Mouse (Mus musculus) midbrain, embryonic 13.5 days (tissue): ENCODE data around the gene Pced1b. TPM values are rescaled to one million over a fixed set of nuclear protein-coding genes. Genes with fewer than 3 reads are reported as not detected.
A peak's percentile ranks its signal among the peaks of the same experiment; 100 is the strongest.

Experiments
- ATAC-seq: fragments of 200-750 bp; cut with Nextera tagmentation; 2 replicates; pipeline ENCODE4 v1.8.0; 2017; ENCODE audit warnings: mild to moderate bottlenecking, moderate TSS enrichment, moderate library complexity
- H3K27ac ChIP-seq: fragments of 300-500 bp; sonication (generic); 2 replicates; pipeline ENCODE4 v1.5.1; 2015; ENCODE audit warnings: inconsistent platforms, mild to moderate bottlenecking, moderate library complexity
- H3K27me3 ChIP-seq: fragments of 300-500 bp; sonication (generic); 2 replicates; pipeline ENCODE4 v1.6.1; 2015; ENCODE audit warnings: mild to moderate bottlenecking, inconsistent platforms
- H3K36me3 ChIP-seq: fragments of 300-500 bp; sonication (generic); 2 replicates; pipeline ENCODE4 v1.6.1; 2015; ENCODE audit warnings: mild to moderate bottlenecking, inconsistent platforms
- H3K4me1 ChIP-seq: fragments of 300-500 bp; sonication (generic); replicated peaks from 2 replicates; pipeline ENCODE4 v1.6.1; 2015; ENCODE audit warnings: inconsistent platforms
- H3K4me2 ChIP-seq: fragments of 300-500 bp; sonication (generic); replicated peaks from 2 replicates; pipeline ENCODE4 v1.6.1; 2015; ENCODE audit warnings: moderate library complexity, mild to moderate bottlenecking, inconsistent platforms
- H3K4me3 ChIP-seq: fragments of 300-500 bp; sonication (generic); replicated peaks from 2 replicates; pipeline ENCODE4 v1.5.1; 2015; ENCODE audit warnings: mild to moderate bottlenecking, inconsistent platforms
- H3K9ac ChIP-seq: fragments of 300-500 bp; sonication (generic); replicated peaks from 2 replicates; pipeline ENCODE4 v1.6.1; 2015; ENCODE audit warnings: mild to moderate bottlenecking, inconsistent platforms
- H3K9me3 ChIP-seq: fragments of 300-500 bp; sonication (generic); 2 replicates; pipeline ENCODE4 v1.6.1; 2016; ENCODE audit warnings: mild to moderate bottlenecking, inconsistent platforms
- WGBS: fragments of 180-500 bp; shearing (Covaris S2); methylation state at CpG from one replicate; pipeline ENCODE4 v1.1.7; 2015; 5-methylcytosine and 5-hydroxymethylcytosine counted together
- polyA plus RNA-seq: library from polyadenylated mRNA; unstranded; fragments of >200 nt; fragmentation: Nextera tagmentation; extraction: Ambion mirVana; gene quantifications from 2 replicates; pipeline ENCODE4 v1.2.1, GENCODE M21; 2015

Pced1b gene
- polyA plus RNA-seq, 1 experiment from 2014 or later = 4.0 TPM

GRCm38 (mm10) chr15:97236943-97237342 lies 10.0 kb upstream of the Pced1b start:
- no peak for ATAC-seq
- WGBS = 53% methylated on average over 9 of the region's 9 CpGs
- H3K27me3 ChIP-seq = no peaks in the 10 kb centered on the region
- no peak overlapping the region for H3K4me2 ChIP-seq
- H3K4me1 ChIP-seq = no peaks in the 10 kb centered on the region
- H3K36me3 ChIP-seq = no peaks in the 10 kb centered on the region
- no peak overlapping the region for H3K9ac ChIP-seq
- H3K9me3 ChIP-seq = no peaks in the 10 kb centered on the region
- no peak overlapping the region for H3K4me3 ChIP-seq
- H3K27ac ChIP-seq = no peak overlapping the region

GRCm38 (mm10) chr15:97245392-97245791 lies 1.5 kb upstream of the Pced1b start:
- H3K27me3 ChIP-seq = peaks cover 19% of the 10 kb centered on the region
- H3K9ac ChIP-seq = no peak overlapping the region
- H3K27ac ChIP-seq = no peak overlapping the region
- no peak for ATAC-seq
- H3K4me2 ChIP-seq = peak overlapping the region; percentile 86; the same call in 1 of the 2 replicates
- H3K36me3 ChIP-seq = no peaks in the 10 kb centered on the region
- H3K4me1 ChIP-seq = peaks cover 23% of the 10 kb centered on the region
- no peaks in the 10 kb centered on the region for H3K9me3 ChIP-seq
- 88% methylated on average over 18 of the region's 18 CpGs for WGBS
- no peak overlapping the region for H3K4me3 ChIP-seq

GRCm38 (mm10) chr15:97246256-97246655 lies 651 bp upstream of the Pced1b start:
- Histone ChIP-seq H3K27me3 (peaks cover 19% of the 10 kb centered on the region), H3K36me3 (no peaks in the 10 kb centered on the region), H3K4me1 (peaks cover 23% of the 10 kb centered on the region), H3K9me3 (no peaks in the 10 kb centered on the region), H3K4me2 (peak overlapping the region; percentile 86), H3K9ac (peak overlapping the region; percentile 86; the same call in 1 of the 2 replicates), H3K4me3 (peak overlapping the region; percentile 82), H3K27ac (no peak overlapping the region)
- WGBS = 27% methylated on average over 14 of the region's 14 CpGs
- no peak for ATAC-seq

GRCm38 (mm10) chr15:97247791-97248161 lies 869 bp downstream of the Pced1b start:
- Histone ChIP-seq H3K9ac (peak overlapping the region; percentile 86), H3K9me3 (no peaks in the 10 kb centered on the region), H3K27me3 (peaks cover 19% of the 10 kb centered on the region), H3K4me1 (peaks cover 23% of the 10 kb centered on the region), H3K4me2 (peak overlapping the region; percentile 86), H3K4me3 (peak overlapping the region; percentile 82), H3K27ac (peak overlapping the region; percentile 86), H3K36me3 (no peaks in the 10 kb centered on the region)
- peak; percentile 49 for ATAC-seq
- WGBS = 2% methylated on average over 14 of the region's 14 CpGs

- no peaks in the 10 kb centered on the region for H3K36me3 ChIP-seq
- H3K4me3 ChIP-seq = peak overlapping the region; percentile 82
- 46% methylated on average over 8 of the region's 8 CpGs for WGBS
- peak overlapping the region; percentile 86 for H3K4me2 ChIP-seq
- H3K27ac ChIP-seq = no peak overlapping the region
- no peak for ATAC-seq
- peaks cover 19% of the 10 kb centered on the region for H3K27me3 ChIP-seq
- H3K4me1 ChIP-seq = peaks cover 23% of the 10 kb centered on the region
- H3K9me3 ChIP-seq = no peaks in the 10 kb centered on the region
- H3K9ac ChIP-seq = no peak overlapping the region
Measured at GRCm38 (mm10) chr15:97248296-97248695, 1.4 kb downstream of the Pced1b start.

GRCm38 (mm10) chr15:97249322-97249721 lies 2.4 kb downstream of the Pced1b start:
- 93% methylated on average over 10 of the region's 10 CpGs for WGBS
- Histone ChIP-seq H3K9ac (no peak overlapping the region), H3K36me3 (no peaks in the 10 kb centered on the region), H3K9me3 (no peaks in the 10 kb centered on the region), H3K27me3 (peaks cover 19% of the 10 kb centered on the region), H3K4me1 (peaks cover 23% of the 10 kb centered on the region), H3K4me2 (no peak overlapping the region), H3K27ac (no peak overlapping the region), H3K4me3 (no peak overlapping the region)
- ATAC-seq = no peak

GRCm38 (mm10) chr15:97252493-97253034 lies 5.7 kb downstream of the Pced1b start:
- WGBS = 87% methylated on average over 8 of the region's 8 CpGs
- H3K4me1 ChIP-seq = peaks cover 9% of the 10 kb centered on the region
- no peak overlapping the region for H3K9ac ChIP-seq
- ATAC-seq = no peak
- H3K9me3 ChIP-seq = no peaks in the 10 kb centered on the region
- H3K4me2 ChIP-seq = no peak overlapping the region
- H3K27me3 ChIP-seq = no peaks in the 10 kb centered on the region
- H3K36me3 ChIP-seq = no peaks in the 10 kb centered on the region
- no peak overlapping the region for H3K27ac ChIP-seq
- H3K4me3 ChIP-seq = no peak overlapping the region

GRCm38 (mm10) chr15:97254375-97254774 lies 7.5 kb downstream of the Pced1b start:
- no peak overlapping the region for H3K4me2 ChIP-seq
- H3K27ac ChIP-seq = no peak overlapping the region
- H3K9me3 ChIP-seq = no peaks in the 10 kb centered on the region
- no peak for ATAC-seq
- no peaks in the 10 kb centered on the region for H3K36me3 ChIP-seq
- H3K4me1 ChIP-seq = no peaks in the 10 kb centered on the region
- no peak overlapping the region for H3K9ac ChIP-seq
- WGBS = 98% methylated on average over 4 of the region's 4 CpGs
- H3K27me3 ChIP-seq = no peaks in the 10 kb centered on the region
- no peak overlapping the region for H3K4me3 ChIP-seq

GRCm38 (mm10) chr15:97255800-97256199 lies 8.9 kb downstream of the Pced1b start:
- H3K9me3 ChIP-seq = no peaks in the 10 kb centered on the region
- ATAC-seq = no peak
- H3K4me2 ChIP-seq = no peak overlapping the region
- H3K4me3 ChIP-seq = no peak overlapping the region
- H3K27me3 ChIP-seq = no peaks in the 10 kb centered on the region
- H3K36me3 ChIP-seq = no peaks in the 10 kb centered on the region
- no peak overlapping the region for H3K27ac ChIP-seq
- 89% methylated on average over 3 of the region's 3 CpGs for WGBS
- H3K4me1 ChIP-seq = no peaks in the 10 kb centered on the region
- no peak overlapping the region for H3K9ac ChIP-seq

GRCm38 (mm10) chr15:97256411-97256810 lies 9.5 kb downstream of the Pced1b start:
- no peak overlapping the region for H3K4me3 ChIP-seq
- 92% methylated on average over 11 of the region's 11 CpGs for WGBS
- H3K4me1 ChIP-seq = no peaks in the 10 kb centered on the region
- ATAC-seq = no peak
- no peak overlapping the region for H3K9ac ChIP-seq
- H3K27ac ChIP-seq = no peak overlapping the region
- H3K9me3 ChIP-seq = no peaks in the 10 kb centered on the region
- no peak overlapping the region for H3K4me2 ChIP-seq
- H3K27me3 ChIP-seq = no peaks in the 10 kb centered on the region
- H3K36me3 ChIP-seq = no peaks in the 10 kb centered on the region

GRCm38 (mm10) chr15:97257206-97257775 lies 10.4 kb downstream of the Pced1b start:
- H3K9me3 ChIP-seq = no peaks in the 10 kb centered on the region
- no peak overlapping the region for H3K9ac ChIP-seq
- H3K4me2 ChIP-seq = no peak overlapping the region
- H3K36me3 ChIP-seq = no peaks in the 10 kb centered on the region
- no peaks in the 10 kb centered on the region for H3K27me3 ChIP-seq
- ATAC-seq = no peak
- H3K27ac ChIP-seq = no peak overlapping the region
- no peaks in the 10 kb centered on the region for H3K4me1 ChIP-seq
- H3K4me3 ChIP-seq = no peak overlapping the region
- 82% methylated on average over 8 of the region's 8 CpGs for WGBS

GRCm38 (mm10) chr15:97258483-97259230 lies 11.8 kb downstream of the Pced1b start:
- Histone ChIP-seq H3K27me3 (no peaks in the 10 kb centered on the region), H3K27ac (no peak overlapping the region), H3K4me1 (no peaks in the 10 kb centered on the region), H3K36me3 (no peaks in the 10 kb centered on the region), H3K4me3 (no peak overlapping the region), H3K4me2 (no peak overlapping the region), H3K9me3 (no peaks in the 10 kb centered on the region), H3K9ac (no peak overlapping the region)
- no peak for ATAC-seq
- WGBS = 90% methylated on average over 17 of the region's 17 CpGs
